Mouse (Mus musculus): Measurements from ENCODE around the gene AK157302.
"Not testable (repeated sequence)": the region's sequence is repeated elsewhere in the genome, so short reads cannot be mapped to it uniquely, and the experiment has no call there.

DNA sequence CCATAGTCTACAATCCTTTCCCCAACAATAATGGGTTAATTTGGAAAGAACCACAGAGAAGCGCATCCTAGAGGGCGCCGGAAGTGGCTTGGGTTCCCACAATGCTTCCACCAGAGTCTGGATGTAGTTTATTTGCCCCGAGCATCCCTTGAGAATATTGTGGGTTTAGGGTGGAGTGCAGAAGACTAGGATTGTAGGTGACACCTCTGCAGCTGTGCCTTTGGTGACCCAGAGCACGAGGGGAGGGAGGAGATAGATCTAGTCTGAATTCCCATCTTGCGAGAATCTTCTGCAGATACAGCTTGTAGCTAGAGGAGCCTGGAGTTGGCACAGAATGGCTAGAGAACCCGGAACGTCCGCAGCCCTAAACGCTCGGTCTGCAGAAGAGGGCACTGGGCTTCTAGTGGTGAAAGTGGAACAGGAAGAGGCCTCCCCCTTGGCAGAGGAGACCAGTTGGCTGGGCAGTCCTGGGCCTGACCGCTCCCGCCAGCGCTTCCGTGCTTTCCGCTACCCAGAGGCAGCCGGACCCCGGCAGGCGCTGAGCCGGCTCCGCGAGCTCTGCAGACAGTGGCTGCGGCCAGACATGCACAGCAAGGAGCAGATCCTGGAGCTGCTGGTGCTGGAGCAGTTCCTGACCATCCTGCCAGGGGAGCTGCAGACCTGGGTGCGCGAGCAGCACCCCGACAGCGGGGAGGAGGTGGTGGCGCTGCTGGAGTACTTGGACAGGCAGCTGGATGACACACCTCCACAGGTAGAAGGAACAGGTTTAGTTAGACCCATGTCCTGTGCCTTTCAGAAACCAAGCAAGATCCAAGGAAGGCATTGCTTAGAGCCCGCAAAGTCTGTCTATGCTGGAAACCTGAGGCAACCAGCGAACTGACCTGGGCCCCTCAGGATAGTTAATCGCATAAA, 16.0 kb upstream of the AK157302 start, which contains the start of the genes Zkscan4 and Gm10065:
- not testable (repeated sequence) for TF ChIP-seq CTCF (IDR thresholded peaks at IDR 0.05; ENCODE audit: extremely low read depth, insufficient read depth, insufficient read length, insufficient replicate concordance); POLR2A (IDR thresholded peaks at IDR 0.05; ENCODE audit: low read depth, low read length)

Data from spleen, adult 2 months (tissue).